Mouse (Mus musculus): ENCODE results near the gene Gckr. TPM values are rescaled to one million over a fixed set of nuclear protein-coding genes. Genes with fewer than 3 reads are reported as not detected.

Gene Gckr
- polyA plus RNA-seq (2017; shearing (Covaris generic)) = not detected

DNA sequence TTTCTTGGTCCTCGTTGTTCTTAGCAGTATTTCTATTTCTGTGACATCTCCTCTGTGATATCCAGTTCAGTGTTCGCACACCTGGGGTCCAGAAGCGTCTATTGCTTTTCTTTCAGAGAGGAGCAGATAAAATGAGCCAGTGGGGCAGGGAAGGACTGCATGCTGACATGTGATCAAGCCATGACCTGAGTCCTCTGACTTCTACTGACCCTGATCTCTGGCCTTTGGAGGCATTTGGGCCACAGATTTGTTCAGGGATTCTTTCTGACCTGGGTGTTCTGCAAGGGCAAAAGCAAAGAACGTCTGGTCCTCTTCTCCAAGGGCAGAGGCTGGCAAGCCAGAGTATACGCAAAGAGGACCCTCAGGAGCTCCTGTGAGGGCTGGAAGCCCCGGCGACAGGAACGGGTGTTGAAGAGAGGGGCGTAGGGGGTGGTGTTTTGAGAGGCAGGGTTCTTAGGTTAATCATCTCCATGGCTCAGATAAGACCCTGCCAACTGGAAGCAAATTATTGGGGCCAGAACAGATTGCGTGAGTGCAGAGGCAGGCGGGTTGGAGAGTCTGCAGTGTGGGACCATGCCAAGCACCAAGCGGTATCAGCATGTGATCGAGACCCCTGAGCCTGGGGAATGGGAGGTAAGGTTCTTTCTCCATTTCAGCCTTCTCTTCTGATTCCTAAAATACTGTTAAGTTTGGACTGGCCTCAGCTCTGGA lies at the start of gene Gckr:
Gene Gckr, plus strand, starts transcription at position 397 of the 711 bp plus-strand sequence.

DNA sequence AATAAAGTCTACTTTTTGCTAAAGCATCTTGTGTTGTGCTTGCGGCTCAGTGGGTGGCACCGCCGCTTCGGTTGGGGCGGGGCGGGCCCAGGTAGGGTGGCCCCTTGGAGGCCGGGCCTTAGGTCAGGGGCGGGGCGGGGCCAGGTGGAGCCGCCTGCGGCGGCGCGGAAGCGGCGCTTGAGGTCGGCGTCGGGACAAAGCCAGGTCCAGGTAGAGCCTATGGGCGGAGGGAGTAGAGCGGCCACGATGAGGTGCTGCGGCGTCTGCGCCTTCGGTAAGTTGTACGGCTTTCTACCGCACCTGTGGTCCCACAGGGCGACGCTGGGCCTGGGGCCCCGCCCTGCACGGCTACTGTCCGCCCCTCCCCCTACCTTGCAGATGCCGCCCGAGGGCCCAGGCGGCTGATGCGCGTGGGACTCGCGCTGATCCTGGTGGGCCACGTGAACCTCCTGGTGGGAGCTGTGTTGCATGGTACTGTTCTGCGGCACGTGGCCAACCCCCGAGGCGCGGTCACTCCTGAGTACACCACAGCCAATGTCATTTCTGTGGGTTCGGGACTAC lies 45.6 kb upstream of the Gckr start, which contains the start of gene Krtcap3:
Gene Krtcap3, plus strand, starts transcription at position 151 of the 561 bp plus-strand sequence.

DNA sequence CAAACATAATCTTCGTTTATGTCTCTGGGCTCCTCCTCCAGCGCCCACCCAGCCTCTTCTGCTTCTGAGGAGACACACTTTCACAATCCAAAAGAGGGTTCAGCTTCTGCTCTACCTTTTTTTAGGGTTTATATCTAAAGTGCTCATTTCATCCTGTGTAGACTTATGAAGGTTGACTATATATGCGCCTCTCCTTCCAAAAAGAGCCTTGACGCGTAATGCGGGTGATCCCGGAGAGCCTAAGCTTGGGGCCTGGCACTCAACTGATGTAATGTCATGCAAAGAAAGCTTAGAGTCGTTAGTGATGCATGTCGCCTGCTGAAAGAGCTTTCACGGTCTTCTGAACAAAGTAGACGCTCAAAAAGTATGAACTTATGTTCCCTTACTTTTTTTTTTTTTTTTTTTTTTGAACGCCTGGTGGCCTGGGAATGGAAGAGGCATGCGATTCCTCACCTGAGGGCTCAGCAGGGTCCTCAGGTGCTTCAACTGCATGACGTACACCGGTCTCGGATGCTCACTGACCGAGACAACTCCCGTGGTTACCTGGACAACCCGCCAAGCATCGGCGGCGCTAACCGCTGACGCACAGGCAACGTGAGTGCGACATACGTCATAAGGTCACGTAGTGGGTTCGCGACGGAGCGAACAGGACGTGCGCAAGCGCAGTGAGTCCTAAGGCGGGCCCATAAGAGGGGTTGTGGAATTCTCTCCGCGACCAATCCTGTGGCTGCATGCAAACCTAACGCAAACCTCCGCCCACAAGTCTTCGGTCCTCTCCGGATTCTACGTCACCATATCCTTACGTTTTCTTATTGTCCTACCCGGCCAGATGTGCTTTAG lies 6.5 kb upstream of the Gckr start, which contains the start of gene Ift172:
Gene Ift172, minus strand, starts transcription at position 596 of the 840 bp plus-strand sequence.

DNA sequence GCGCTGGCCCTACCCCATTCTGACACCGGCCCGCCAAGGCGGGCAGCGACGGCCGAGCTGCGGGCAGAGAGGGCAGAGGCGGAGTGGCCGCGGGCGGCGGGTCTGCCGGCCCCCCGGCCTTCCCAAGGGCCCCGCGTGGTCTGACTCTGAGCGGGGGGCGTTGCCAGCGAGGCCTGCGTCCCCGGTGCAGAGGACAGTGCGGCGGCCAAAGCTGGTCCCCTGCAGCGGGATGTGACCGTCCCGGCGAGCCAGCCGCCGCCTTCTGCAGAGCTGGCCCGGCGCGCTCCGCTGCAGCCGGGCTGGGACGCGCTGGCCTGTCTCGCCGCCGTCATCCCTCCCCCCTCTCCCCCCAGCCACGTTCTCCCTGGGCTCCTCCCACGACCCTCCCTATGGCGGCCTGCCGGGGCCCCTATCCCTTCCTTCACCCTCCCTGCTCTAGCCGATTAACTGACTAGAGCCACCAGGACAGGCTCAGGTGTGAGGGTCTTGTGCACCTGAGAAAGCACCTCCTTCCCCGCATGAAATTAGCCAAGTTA lies 1.6 kb upstream of the Gckr start, which contains the start of gene Fndc4:
Gene Fndc4, minus strand, starts transcription at position 475 of the 536 bp plus-strand sequence.

Other genes starting within 250 kb of the Gckr start
- gene Atraid, start 249.1 kb upstream of the Gckr start, polyA plus RNA-seq (2017; shearing (Covaris generic)) = 62.9 TPM
- 5.3 TPM for gene Slc5a6, start 248.5 kb upstream of the Gckr start, polyA plus RNA-seq (2017; shearing (Covaris generic))
- gene Cad, start 242.7 kb upstream of the Gckr start, polyA plus RNA-seq (2017; shearing (Covaris generic)) = 16.7 TPM
- not detected for gene Dnajc5g, start 191.2 kb upstream of the Gckr start, polyA plus RNA-seq (2017; shearing (Covaris generic))
- gene Slc30a3, start 189.2 kb upstream of the Gckr start, polyA plus RNA-seq (2017; shearing (Covaris generic)) = 1.3 TPM
- gene Trim54, start 180.7 kb upstream of the Gckr start, polyA plus RNA-seq (2017; shearing (Covaris generic)) = not detected
- gene Ucn, start 158.6 kb upstream of the Gckr start, polyA plus RNA-seq (2017; shearing (Covaris generic)) = not detected
- 16.9 TPM for gene Mpv17, start 143.2 kb upstream of the Gckr start, polyA plus RNA-seq (2017; shearing (Covaris generic))
- not detected for gene Gm29609, start 117.5 kb upstream of the Gckr start, polyA plus RNA-seq (2017; shearing (Covaris generic))
- 96.4 TPM for gene Gtf3c2, start 117.3 kb upstream of the Gckr start, polyA plus RNA-seq (2017; shearing (Covaris generic))
- gene Snx17, start 104.2 kb upstream of the Gckr start, polyA plus RNA-seq (2017; shearing (Covaris generic)) = 83.0 TPM
- gene Eif2b4, start 104.0 kb upstream of the Gckr start, polyA plus RNA-seq (2017; shearing (Covaris generic)) = 46.4 TPM
- gene Zfp513, start 95.1 kb upstream of the Gckr start, polyA plus RNA-seq (2017; shearing (Covaris generic)) = 24.6 TPM
- 166 TPM for gene Ppm1g, start 76.8 kb upstream of the Gckr start, polyA plus RNA-seq (2017; shearing (Covaris generic))
- gene Nrbp1, start 56.6 kb upstream of the Gckr start, polyA plus RNA-seq (2017; shearing (Covaris generic)) = 283 TPM
- gene Gm9970, start 56.2 kb upstream of the Gckr start, polyA plus RNA-seq (2017; shearing (Covaris generic)) = not detected
- 42.2 TPM for gene Krtcap3, start 45.8 kb upstream of the Gckr start, polyA plus RNA-seq (2017; shearing (Covaris generic))
- gene Ift172, start 6.3 kb upstream of the Gckr start, polyA plus RNA-seq (2017; shearing (Covaris generic)) = 8.5 TPM
- gene Fndc4, start 1.4 kb upstream of the Gckr start, polyA plus RNA-seq (2017; shearing (Covaris generic)) = 4.6 TPM
- 32.7 TPM for gene Zfp512, start 155.0 kb downstream of the Gckr start, polyA plus RNA-seq (2017; shearing (Covaris generic))
- not detected for gene 4930548H24Rik, start 188.3 kb downstream of the Gckr start, polyA plus RNA-seq (2017; shearing (Covaris generic))
- 30.7 TPM for gene Gpn1, start 197.3 kb downstream of the Gckr start, polyA plus RNA-seq (2017; shearing (Covaris generic))
- 53.6 TPM for gene Slc4a1ap, start 229.6 kb downstream of the Gckr start, polyA plus RNA-seq (2017; shearing (Covaris generic))
- gene Supt7l, start 230.4 kb downstream of the Gckr start, polyA plus RNA-seq (2017; shearing (Covaris generic)) = 11.5 TPM